Mouse (Mus musculus) spleen, adult 10 weeks (tissue): Measurements from ENCODE around the gene Gm20422. TPM values are rescaled to one million over a fixed set of nuclear protein-coding genes. Genes with fewer than 3 reads are reported as not detected.

Experiments
- polyA plus RNA-seq: library from polyadenylated mRNA; stranded (reverse); fragments of 350-450 nt; fragmentation: Illumina TruSeq; extraction: RNeasy Lipid Tissue Mini Kit (QIAGEN cat#74804); gene quantifications from one replicate; pipeline ENCODE4 v1.2.3, GENCODE M21; 2015; ENCODE audit warnings: low replicate concordance; ENCODE audit not compliant: insufficient read depth

Gene Gm20422
- 1.4 TPM for polyA plus RNA-seq

GRCm38 (mm10) chr8:69774503-69775148 lies at the start of gene Gm20422:
Gene Gm20422 (minus strand): TSS chr8:69774886.

DNA sequence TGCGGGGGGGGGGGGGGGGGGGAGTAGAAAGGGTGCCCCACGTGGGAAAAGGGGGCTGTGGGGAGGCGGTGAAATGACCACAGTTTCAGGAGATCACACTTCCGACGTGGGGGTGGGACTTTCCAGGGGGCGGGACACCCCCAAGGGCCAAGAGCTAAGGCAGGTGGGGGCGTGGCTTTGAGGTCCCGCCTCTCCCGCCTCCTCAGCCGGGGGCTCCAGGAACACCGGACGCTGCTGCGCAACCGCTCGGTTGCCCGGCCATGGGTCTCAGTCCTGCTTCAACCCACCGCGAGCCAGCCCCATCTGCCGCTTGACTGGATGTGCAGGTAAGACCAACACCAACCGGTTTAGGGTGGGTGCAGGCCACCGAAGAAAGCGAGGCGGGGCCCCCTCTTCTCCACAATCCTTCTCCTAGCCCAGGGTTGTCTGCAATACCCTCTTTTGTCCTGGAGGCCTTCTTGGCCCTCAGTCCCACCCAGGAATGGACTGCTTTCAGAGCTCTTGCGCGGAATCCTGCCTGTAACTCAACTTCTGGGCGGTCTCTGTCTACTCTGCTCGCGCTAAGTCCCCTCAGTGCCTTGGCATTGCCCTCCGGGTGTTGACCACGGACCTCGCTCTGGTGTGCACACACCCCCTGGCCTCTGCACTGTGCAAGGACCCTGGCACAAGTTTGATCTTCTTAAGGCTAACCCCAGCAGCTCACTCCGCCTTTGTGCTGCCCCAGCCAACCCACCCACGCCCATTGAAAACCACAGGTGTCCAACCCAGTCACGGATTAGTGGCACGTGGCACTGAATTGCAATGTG lies 47.9 kb upstream of the Gm20422 start, which contains the start of gene Lpar2:
Gene Lpar2, plus strand, starts transcription at position 44 of the 806 bp plus-strand sequence.

DNA sequence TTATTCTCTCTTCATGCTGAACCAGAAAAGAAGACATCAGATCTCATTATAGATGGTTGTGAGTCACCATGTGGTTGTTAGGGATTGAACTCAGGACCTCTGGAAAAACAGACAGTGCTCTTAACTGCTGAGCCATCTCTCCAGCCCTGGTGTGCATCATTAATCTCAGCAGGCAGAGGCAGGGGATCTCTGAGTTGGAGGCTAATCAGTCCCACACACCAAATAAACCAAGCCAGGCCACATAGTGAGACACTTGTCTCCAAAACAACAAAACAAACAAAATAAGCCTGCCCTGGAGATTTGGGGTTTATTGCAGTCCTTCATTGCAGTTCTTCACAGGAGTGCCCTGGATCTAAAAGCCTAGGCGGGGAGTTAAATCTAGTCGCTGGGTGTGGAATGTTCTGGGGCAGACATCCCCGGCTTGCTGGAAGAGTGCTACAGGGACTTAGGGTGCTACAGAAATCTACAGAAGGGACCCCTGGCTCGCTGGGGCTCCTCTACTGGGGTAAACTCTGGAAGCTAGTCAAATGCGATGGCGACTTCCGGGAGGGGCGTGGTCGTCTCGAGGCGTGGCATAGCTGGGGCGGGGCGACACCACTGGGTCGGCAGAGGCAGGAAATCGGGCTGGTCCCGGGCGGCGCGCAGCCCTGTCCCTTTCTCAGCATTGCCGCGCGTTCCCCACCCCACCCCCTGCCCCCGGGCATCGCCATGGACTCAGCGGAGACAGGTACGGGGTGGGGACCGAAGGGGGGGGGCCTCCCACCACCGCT lies 33.6 kb upstream of the Gm20422 start, which contains the start of gene Gmip:
Gene Gmip, plus strand, starts transcription at position 586 of the 770 bp plus-strand sequence.

DNA sequence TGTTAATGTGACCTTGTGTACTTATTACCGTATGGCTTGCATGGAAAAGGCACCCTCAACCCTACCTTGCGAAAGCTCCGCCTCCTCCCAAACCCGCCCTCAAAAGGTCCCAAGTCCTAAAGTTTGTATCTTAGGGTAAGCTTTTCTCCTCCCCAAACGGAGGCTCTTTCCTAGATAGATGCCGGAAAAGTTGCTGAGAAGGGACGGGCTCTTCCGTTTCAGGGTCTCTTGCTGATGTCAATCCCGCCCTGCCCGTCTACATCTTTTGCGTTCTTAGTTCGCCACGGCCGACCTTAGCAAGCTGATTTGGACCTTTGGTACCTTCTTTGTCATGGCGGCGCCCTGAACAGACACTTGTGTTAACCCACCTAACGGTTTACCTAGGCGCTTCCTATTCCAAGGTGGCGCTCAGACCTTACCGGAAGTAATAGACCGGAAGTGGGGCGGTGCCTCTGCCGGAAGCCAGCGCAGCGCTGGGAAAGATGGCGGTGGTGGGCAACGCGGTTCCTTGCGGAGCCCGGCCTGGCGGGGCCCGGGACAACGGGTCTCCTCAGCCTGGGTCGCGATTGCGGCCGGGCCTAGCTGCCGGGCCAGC lies 16.2 kb upstream of the Gm20422 start, which contains the start of the genes Atp13a1 and Zfp866:
Gene Atp13a1, plus strand, starts transcription at position 391 of the 595 bp plus-strand sequence.
Gene Zfp866, minus strand, starts transcription at position 406 of the 595 bp plus-strand sequence.

DNA sequence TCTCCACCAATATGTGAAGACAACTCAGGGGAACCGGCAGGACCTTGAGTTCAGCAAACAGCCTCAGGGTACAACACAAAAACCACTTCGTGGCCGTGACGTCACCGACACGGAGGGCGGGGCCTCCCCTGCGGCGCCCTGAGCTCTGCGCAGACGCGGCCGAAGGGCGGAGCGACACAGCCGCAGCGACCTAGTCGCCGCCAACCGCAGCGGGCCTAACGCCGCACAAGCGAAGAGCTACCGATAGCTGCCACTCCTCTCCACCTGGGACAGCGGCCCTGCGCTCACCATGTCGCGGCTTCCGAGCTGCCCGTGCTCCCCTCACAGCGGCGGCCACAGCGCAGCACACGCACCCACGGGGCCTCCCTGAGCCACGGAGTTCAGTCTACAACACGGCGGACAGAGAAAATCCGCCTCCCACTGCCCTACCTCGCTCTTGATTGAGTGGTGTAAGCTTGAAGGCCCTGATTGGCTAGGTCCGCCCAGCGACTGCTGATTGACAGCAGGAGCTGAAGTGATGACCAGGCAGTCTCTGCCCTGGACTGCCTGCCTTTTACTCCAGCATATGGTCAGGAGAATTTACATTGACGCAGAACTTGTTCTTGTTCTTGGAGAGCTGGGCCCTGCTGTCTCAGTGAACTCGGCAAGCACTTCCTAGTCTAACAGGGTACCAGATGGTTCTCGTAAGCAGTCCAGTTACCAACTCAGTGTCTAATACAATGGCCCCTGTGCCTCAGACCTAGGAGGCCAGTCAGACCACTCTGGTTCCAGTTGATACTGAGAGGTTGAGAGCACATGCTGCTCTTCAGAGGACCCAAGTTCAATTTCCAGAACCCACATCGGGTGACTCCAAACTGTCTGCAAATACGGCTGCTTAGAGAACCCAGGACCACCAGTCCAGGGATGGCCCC lies 24.9 kb downstream of the Gm20422 start, which contains the start of gene Zfp963:
Gene Zfp963, minus strand, starts transcription at position 427 of the 911 bp plus-strand sequence.

DNA sequence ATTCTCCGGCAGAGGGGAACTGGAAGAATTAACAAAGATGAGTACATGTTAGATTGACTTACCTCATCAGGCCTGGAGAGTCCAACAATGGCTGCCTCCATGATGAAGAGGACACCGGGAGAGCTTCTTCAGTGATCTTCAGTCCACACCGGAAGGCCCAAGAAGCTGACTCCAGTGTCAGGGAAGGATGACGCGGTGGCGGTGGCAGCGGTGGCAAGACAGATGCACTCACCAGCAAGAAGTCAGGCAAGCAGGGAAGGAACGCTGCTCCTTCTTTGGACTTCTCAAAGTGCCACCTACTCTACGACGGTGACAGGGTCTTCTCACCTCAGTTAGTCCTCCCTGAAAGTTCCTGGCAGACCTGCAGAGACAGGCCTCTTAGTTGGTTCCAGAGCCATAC lies 64.1 kb downstream of the Gm20422 start, which contains the start of gene Zfp869:
Gene Zfp869, minus strand, starts transcription at position 101 of the 400 bp plus-strand sequence.

Other genes starting within 250 kb of the Gm20422 start
- 29.8 TPM for gene Zfp868, start 149.3 kb downstream of the Gm20422 start, polyA plus RNA-seq
- gene Zfp964, start 120.4 kb downstream of the Gm20422 start, polyA plus RNA-seq, result 3.1 TPM
- gene Zfp869, start 64.2 kb downstream of the Gm20422 start, polyA plus RNA-seq, result 88.7 TPM
- 11.5 TPM for gene Zfp963, start 24.9 kb downstream of the Gm20422 start, polyA plus RNA-seq
- gene Atp13a1, start 16.3 kb upstream of the Gm20422 start, polyA plus RNA-seq, result 16.8 TPM
- gene Zfp866, start 16.3 kb upstream of the Gm20422 start, polyA plus RNA-seq, result 62.4 TPM
- gene Gmip, start 33.8 kb upstream of the Gm20422 start, polyA plus RNA-seq, result 168 TPM
- 6.1 TPM for gene Lpar2, start 47.5 kb upstream of the Gm20422 start, polyA plus RNA-seq
- 8.6 TPM for gene Pbx4, start 57.6 kb upstream of the Gm20422 start, polyA plus RNA-seq
- not detected for gene Cilp2, start 112.8 kb upstream of the Gm20422 start, polyA plus RNA-seq
- gene Tssk6, start 127.3 kb upstream of the Gm20422 start, polyA plus RNA-seq, result not detected
- gene Ndufa13, start 127.7 kb upstream of the Gm20422 start, polyA plus RNA-seq, result 13.6 TPM
- gene Yjefn3, start 127.8 kb upstream of the Gm20422 start, polyA plus RNA-seq, result not detected
- gene Gatad2a, start 221.5 kb upstream of the Gm20422 start, polyA plus RNA-seq, result 21.0 TPM